Mouse (Mus musculus) myocyte (in vitro differentiated cells): ENCODE measurements around the gene Srgn.

Experiments used
- CEBPB ChIP-seq: IDR thresholded peaks from 2 replicates; pipeline ENCODE4 v1.6.1; 2011; ENCODE audit warnings: mild to moderate bottlenecking, moderate library complexity; ENCODE audit not compliant: poor library complexity, insufficient read depth, severe bottlenecking
- E2F4 ChIP-seq: IDR thresholded peaks from one replicate; pipeline ENCODE4 v1.6.1; 2011; ENCODE audit warnings: mild to moderate bottlenecking, control low read depth, moderate library complexity; ENCODE audit not compliant: insufficient read depth
- MAX ChIP-seq: IDR thresholded peaks from one replicate; pipeline ENCODE4 v1.6.1; 2011; ENCODE audit warnings: low read depth, mild to moderate bottlenecking, control low read depth
- MYOD1 ChIP-seq, 3 experiments: IDR thresholded peaks; one replicate each; pipeline ENCODE4 v1.6.1; 2011; ENCODE audit warnings: control low read depth in 2 of 3, low read depth in 2 of 3, mild to moderate bottlenecking in 2 of 3, moderate library complexity in 1 of 3; ENCODE audit not compliant: insufficient read length in 2 of 3, control insufficient read depth in 1 of 3
- MYOG ChIP-seq, 3 experiments: IDR thresholded peaks; one replicate each; pipeline ENCODE4 v1.6.1; 2011; ENCODE audit warnings: control low read depth in 2 of 3, low read depth in 2 of 3, mild to moderate bottlenecking in 2 of 3; ENCODE audit not compliant: insufficient read length in 2 of 3, control insufficient read depth in 1 of 3, insufficient read depth in 1 of 3
- POLR2A ChIP-seq: IDR thresholded peaks from one replicate; pipeline ENCODE4 v1.6.1; 2011; ENCODE audit warnings: low read depth, mild to moderate bottlenecking, control low read depth, moderate library complexity; ENCODE audit not compliant: insufficient read length
- POLR2AphosphoS2 ChIP-seq: IDR thresholded peaks from one replicate; pipeline ENCODE4 v1.6.1; 2011; ENCODE audit warnings: low read depth, control low read depth; ENCODE audit not compliant: insufficient read length
- SRF ChIP-seq: IDR thresholded peaks from one replicate; pipeline ENCODE4 v1.6.1; 2011; ENCODE audit warnings: low read depth; ENCODE audit not compliant: control insufficient read depth, insufficient read length
- TCF12 ChIP-seq: IDR thresholded peaks from one replicate; pipeline ENCODE4 v1.6.1; 2011; ENCODE audit warnings: mild to moderate bottlenecking, control low read depth; ENCODE audit not compliant: poor library complexity, insufficient read depth, severe bottlenecking
- TCF3 ChIP-seq: IDR thresholded peaks from one replicate; pipeline ENCODE4 v1.6.1; 2011; ENCODE audit warnings: low read depth, control low read depth; ENCODE audit not compliant: insufficient read length
- USF1 ChIP-seq: IDR thresholded peaks from one replicate; pipeline ENCODE4 v1.6.1; 2011; ENCODE audit warnings: low read depth, mild to moderate bottlenecking, control low read depth, moderate library complexity

GRCm38 (mm10) chr10:62511528-62511927 lies 15.7 kb downstream of the Srgn start:
- no peak for TF ChIP-seq MAX
- TF ChIP-seq USF1, result no peak
- no peak for TF ChIP-seq POLR2A
- no peak for TF ChIP-seq E2F4
- TF ChIP-seq POLR2AphosphoS2, result no peak
- TF ChIP-seq TCF12, result no peak
- TF ChIP-seq MYOD1 (IDR thresholded peaks at IDR 0.05; ENCODE audit: control insufficient read depth in 1 of 3, insufficient read length in 2 of 3, low read depth in 2 of 3), result no peak
- no peak for TF ChIP-seq TCF3
- TF ChIP-seq MYOG (IDR thresholded peaks at IDR 0.05; ENCODE audit: control insufficient read depth in 1 of 3, insufficient read depth in 1 of 3, insufficient read length in 2 of 3, low read depth in 2 of 3), result no peak
- TF ChIP-seq CEBPB, result no peak
- no peak for TF ChIP-seq SRF
